Mouse (Mus musculus) liver, embryonic 12.5 days (tissue): ENCODE data around the gene Zfp217. TPM values are rescaled to one million over a fixed set of nuclear protein-coding genes. Genes with fewer than 3 reads are reported as not detected.

ENCODE experiments used
- ATAC-seq: fragments of 200-750 bp; cut with Nextera tagmentation; 2 replicates; pipeline ENCODE4 v1.8.0; 2017; ENCODE audit warnings: moderate number of reproducible peaks, mild to moderate bottlenecking, moderate library complexity
- H3K27ac ChIP-seq: fragments of 300-500 bp; sonication (generic); 2 replicates; pipeline ENCODE4 v1.5.1; 2016; ENCODE audit warnings: mild to moderate bottlenecking
- H3K27me3 ChIP-seq: fragments of 300-500 bp; sonication (generic); replicated peaks from 2 replicates; pipeline ENCODE4 v1.6.1; 2016; ENCODE audit warnings: mild to moderate bottlenecking, moderate library complexity
- H3K36me3 ChIP-seq: fragments of 300-500 bp; sonication (generic); 2 replicates; pipeline ENCODE4 v1.6.1; 2016; ENCODE audit warnings: mild to moderate bottlenecking, moderate library complexity
- H3K4me1 ChIP-seq: fragments of 300-500 bp; sonication (generic); 2 replicates; pipeline ENCODE4 v1.6.1; 2016
- H3K4me2 ChIP-seq: fragments of 300-500 bp; sonication (generic); 2 replicates; pipeline ENCODE4 v1.6.1; 2016; ENCODE audit warnings: mild to moderate bottlenecking, moderate library complexity
- H3K4me3 ChIP-seq: fragments of 300-500 bp; sonication (generic); 2 replicates; pipeline ENCODE4 v1.5.1; 2016; ENCODE audit warnings: mild to moderate bottlenecking, moderate library complexity
- H3K9ac ChIP-seq: fragments of 300-500 bp; sonication (generic); 2 replicates; pipeline ENCODE4 v1.6.1; 2016; ENCODE audit warnings: mild to moderate bottlenecking, moderate library complexity
- H3K9me3 ChIP-seq: fragments of 300-500 bp; sonication (generic); replicated peaks from 2 replicates; pipeline ENCODE4 v1.6.1; 2016; ENCODE audit warnings: mild to moderate bottlenecking, moderate library complexity
- WGBS: fragments of 180-500 bp; shearing (Covaris S2); methylation state at CpG from one replicate; pipeline ENCODE4 v1.1.7; 2016; ENCODE audit not compliant: insufficient replicate concordance; 5-methylcytosine and 5-hydroxymethylcytosine counted together
- polyA plus RNA-seq: library from polyadenylated mRNA; unstranded; fragments of >200 nt; fragmentation: Nextera tagmentation; extraction: Ambion mirVana; gene quantifications from 2 replicates; pipeline ENCODE4 v1.2.1, GENCODE M21; 2016

Zfp217 gene
- polyA plus RNA-seq, 1 experiment from 2014 or later = 4.5 TPM

GRCm38 (mm10) chr2:170129923-170130779 is 17.8 kb downstream of the Zfp217 start:
- Histone ChIP-seq H3K36me3 (peaks cover 6% of the 10 kb centered on the region; the same call in 1 of the 2 replicates), H3K4me3 (peak overlapping the region; percentile 100), H3K27me3 (no peaks in the 10 kb centered on the region), H3K4me1 (peaks cover 84% of the 10 kb centered on the region), H3K9ac (peak overlapping the region; percentile 99), H3K27ac (peak overlapping the region; percentile 96), H3K4me2 (peak overlapping the region; percentile 98), H3K9me3 (no peaks in the 10 kb centered on the region)
- ATAC-seq = peak; percentile 17; the same call in 1 of the 2 replicates
- under 1% methylated on average over 46 of the region's 48 CpGs for WGBS

- Histone ChIP-seq H3K4me1 (peaks cover 83% of the 10 kb centered on the region), H3K9ac (peak overlapping the region; percentile 99), H3K36me3 (peaks cover 8% of the 10 kb centered on the region; the same call in 1 of the 2 replicates), H3K4me2 (peak overlapping the region; percentile 98), H3K9me3 (no peaks in the 10 kb centered on the region), H3K27ac (peak overlapping the region; percentile 96), H3K4me3 (peak overlapping the region; percentile 100), H3K27me3 (no peaks in the 10 kb centered on the region)
- WGBS = 8% methylated on average over 5 of the region's 5 CpGs
- ATAC-seq = no peak
Observed at GRCm38 (mm10) chr2:170129248-170129922, 18.5 kb downstream of the Zfp217 start.

DNA sequence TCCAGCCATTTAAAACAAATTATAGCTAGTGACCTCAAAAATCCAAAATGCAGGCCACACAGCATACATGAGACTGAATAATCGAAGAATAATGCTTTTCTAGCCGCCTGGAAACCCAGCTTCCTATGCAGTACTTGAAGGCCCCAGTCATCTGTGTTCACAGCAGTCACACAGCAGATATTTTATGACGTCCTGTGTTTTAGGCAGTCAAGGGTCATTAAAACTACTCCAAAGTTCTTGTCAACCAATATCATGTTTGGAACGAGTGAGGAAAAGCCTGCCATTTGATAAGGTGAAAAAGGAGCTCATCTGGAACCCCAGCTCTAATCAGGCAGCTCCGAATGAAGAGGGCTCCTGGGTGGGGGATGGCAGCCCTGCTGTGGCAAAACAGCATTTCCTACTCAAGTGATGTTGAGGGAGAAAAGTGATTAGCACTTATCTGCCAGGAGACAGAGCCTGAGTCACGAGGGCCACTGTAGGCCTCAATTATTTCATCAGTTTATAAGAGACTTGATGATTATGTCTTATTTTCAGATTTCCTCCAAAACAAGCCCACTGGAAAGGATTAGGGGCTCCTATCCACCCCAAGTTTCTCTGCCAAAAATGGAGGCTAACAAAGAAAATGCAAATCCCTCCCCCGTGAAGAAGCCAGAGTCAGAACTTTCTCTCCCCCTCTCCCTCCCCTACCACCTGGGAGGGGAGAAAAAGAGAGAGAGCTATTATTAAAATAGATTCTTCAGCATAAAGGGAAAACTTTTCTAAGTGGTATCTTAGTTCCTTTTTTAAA is 19.2 kb downstream of the Zfp217 start:
- Histone ChIP-seq H3K4me3 (peak overlapping the region; percentile 100), H3K9me3 (no peaks in the 10 kb centered on the region), H3K27ac (peak overlapping the region; percentile 96), H3K4me1 (peaks cover 78% of the 10 kb centered on the region), H3K4me2 (peak overlapping the region; percentile 98), H3K36me3 (peaks cover 11% of the 10 kb centered on the region; the same call in 1 of the 2 replicates), H3K27me3 (no peaks in the 10 kb centered on the region), H3K9ac (peak overlapping the region; percentile 99)
- 8% methylated on average over 7 of the region's 7 CpGs for WGBS
- ATAC-seq = peak; percentile 79

DNA sequence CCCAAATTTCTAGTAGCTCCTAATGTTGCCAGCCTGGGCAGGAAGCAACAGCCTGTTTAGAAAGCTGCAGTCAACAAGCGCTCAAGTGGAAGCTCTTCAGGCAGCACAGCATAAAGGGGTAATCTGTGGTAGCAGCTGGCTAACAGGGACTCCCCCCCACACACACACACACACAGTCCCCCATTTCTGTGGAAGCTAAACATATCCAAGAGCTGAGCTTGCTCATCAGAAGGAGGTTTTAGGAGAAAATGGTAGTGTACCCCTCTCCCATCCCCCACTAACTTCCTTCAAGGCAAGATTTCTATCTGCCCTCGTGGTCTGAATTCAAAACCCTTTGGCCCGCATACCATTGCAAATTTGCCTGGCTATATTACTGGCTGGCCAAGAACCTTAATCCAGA is 20.4 kb downstream of the Zfp217 start:
- no peak overlapping the region for H3K4me3 ChIP-seq
- no peaks in the 10 kb centered on the region for H3K27me3 ChIP-seq
- H3K4me2 ChIP-seq = peak overlapping the region; percentile 98
- WGBS = 20% methylated on average over 3 of the region's 3 CpGs
- H3K27ac ChIP-seq = peak overlapping the region; percentile 96
- ATAC-seq = no peak
- H3K4me1 ChIP-seq = peaks cover 78% of the 10 kb centered on the region
- H3K9ac ChIP-seq = peak overlapping the region; percentile 99
- H3K36me3 ChIP-seq = peaks cover 21% of the 10 kb centered on the region
- H3K9me3 ChIP-seq = no peaks in the 10 kb centered on the region

GRCm38 (mm10) chr2:170126266-170126665 is 21.6 kb downstream of the Zfp217 start:
- Histone ChIP-seq H3K9ac (no peak overlapping the region), H3K36me3 (peaks cover 32% of the 10 kb centered on the region), H3K4me1 (peaks cover 80% of the 10 kb centered on the region), H3K9me3 (no peaks in the 10 kb centered on the region), H3K4me2 (no peak overlapping the region; the same call in 1 of the 2 replicates), H3K27me3 (no peaks in the 10 kb centered on the region), H3K4me3 (no peak overlapping the region), H3K27ac (0 out of 2 replicates have a peak overlapping the region, but pooled peaks have one; percentile 17)
- 68% methylated on average over 1 of the region's 1 CpGs for WGBS
- no peak for ATAC-seq

DNA sequence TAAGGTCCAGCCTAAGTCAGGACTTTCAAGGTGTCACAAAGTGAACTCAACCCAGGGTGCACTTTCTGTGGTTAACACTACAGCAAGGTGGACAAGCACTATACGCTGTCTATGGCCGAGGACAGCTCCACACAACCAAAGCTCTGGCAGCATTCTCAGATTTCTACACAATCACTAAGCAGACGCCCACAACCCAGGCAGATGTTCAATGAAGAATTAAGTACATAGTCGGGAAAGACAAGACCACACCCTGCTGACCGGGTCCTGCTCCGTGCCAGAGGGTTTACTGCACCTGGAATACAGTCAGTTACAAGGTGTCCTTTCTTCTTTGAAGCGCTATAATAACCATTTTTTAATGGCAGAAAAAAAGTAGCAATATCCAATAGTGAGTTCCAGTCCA is 25.7 kb downstream of the Zfp217 start:
- Histone ChIP-seq H3K9me3 (no peaks in the 10 kb centered on the region), H3K9ac (no peak overlapping the region), H3K4me2 (no peak overlapping the region), H3K4me3 (no peak overlapping the region), H3K27ac (no peak overlapping the region), H3K27me3 (no peaks in the 10 kb centered on the region), H3K4me1 (peaks cover 73% of the 10 kb centered on the region), H3K36me3 (peaks cover 72% of the 10 kb centered on the region)
- WGBS = 69% methylated on average over 7 of the region's 7 CpGs
- ATAC-seq = no peak

DNA sequence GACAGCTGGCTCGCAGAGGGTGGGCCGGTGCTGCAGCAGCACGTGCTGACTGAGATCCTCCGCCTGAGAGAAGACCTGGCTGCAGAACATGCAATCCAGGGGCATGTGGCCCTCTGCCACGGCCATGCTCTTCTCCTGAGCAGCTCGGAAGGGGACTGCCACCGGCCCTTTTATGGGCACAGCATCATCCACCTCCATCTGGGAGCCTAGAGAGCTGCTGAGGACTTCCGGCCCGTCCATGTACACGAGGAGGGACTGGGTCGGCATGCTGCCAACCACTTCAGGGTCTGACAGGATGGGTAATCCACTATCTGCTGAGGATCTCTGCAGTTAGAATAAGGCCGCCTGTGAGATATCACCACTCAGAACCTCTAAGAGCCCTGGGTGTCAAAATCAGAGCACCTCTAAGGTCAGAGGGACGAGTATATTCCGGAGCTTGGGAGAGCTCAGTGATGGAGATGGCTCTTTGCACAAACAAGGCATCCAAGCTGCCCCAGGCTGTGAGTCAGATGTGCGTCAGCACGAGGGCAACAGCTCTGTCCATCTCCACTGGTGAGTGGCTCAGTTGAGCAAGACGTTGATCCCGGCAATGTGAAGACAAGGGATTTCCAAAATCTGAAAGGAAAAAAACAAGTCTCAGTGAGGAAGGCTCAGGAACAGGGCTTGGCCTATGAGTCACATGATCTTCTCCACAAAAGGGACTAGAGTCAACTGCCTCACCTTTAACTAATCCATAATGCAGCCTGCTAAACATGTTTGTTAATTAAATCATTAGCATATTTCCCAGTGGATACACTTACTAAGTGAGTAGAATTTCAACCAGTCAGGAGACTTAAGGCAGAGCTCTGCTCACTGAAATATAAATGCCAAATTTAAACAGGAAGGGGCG is 27.5 kb downstream of the Zfp217 start:
- peaks cover 65% of the 10 kb centered on the region for H3K4me1 ChIP-seq
- no peak for ATAC-seq
- no peak overlapping the region for H3K9ac ChIP-seq
- H3K27me3 ChIP-seq = no peaks in the 10 kb centered on the region
- WGBS = 80% methylated on average over 19 of the region's 19 CpGs
- H3K4me3 ChIP-seq = no peak overlapping the region
- no peaks in the 10 kb centered on the region for H3K9me3 ChIP-seq
- H3K36me3 ChIP-seq = peaks cover 83% of the 10 kb centered on the region
- no peak overlapping the region for H3K27ac ChIP-seq
- no peak overlapping the region for H3K4me2 ChIP-seq

DNA sequence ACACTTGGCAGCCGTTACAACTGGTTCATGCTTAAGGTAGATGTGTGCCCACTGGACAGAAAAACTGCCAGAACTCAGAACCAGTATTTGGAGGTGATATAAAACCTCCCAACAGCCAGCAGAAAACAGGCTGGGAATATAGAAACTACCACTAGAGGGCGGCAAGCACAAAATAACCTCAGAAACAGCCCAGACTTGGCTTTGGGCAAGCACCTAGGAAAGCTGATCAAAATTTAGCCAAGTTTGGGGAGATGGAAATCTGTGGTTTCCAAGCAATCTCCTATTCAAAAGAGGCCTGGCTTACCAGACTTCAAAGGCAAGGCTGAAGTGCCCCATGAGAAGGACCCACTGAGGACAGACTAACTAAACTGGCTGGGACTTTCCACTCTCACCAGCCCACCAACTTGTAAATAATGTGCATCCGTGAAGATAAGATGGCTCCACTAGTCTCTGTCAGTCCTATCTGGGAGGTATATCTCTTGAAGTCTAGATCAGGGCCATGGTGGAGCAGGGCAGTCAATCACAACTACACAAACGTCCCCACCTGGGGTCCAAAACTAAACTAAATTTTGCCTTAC is 31.1 kb downstream of the Zfp217 start:
- WGBS = 26% methylated on average over 4 of the region's 4 CpGs
- peak; percentile 36 for ATAC-seq
- H3K27me3 ChIP-seq = no peaks in the 10 kb centered on the region
- no peak overlapping the region for H3K27ac ChIP-seq
- no peaks in the 10 kb centered on the region for H3K9me3 ChIP-seq
- peaks cover 40% of the 10 kb centered on the region for H3K4me1 ChIP-seq
- H3K36me3 ChIP-seq = peaks cover 95% of the 10 kb centered on the region
- H3K4me3 ChIP-seq = no peak overlapping the region
- H3K4me2 ChIP-seq = no peak overlapping the region
- no peak overlapping the region for H3K9ac ChIP-seq

DNA sequence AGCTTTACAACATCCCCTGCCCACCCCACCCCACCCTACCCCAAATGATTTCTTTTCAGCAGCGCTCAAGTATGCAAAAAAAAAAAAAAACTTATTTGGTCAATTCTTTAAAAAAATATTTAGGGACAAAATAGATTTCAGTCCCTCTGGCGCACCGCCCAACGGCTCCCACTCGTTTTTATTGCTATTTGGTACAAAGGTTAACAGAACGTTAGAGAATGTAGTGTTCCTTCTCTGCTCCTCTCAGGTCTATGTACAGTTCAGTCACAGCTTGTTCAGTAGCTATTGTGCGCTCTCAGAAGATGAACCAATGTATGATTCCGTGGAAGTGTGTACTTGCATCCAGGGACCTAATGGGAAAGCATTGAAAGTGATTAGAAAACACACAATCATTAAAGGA is 37.6 kb downstream of the Zfp217 start:
- no peak for ATAC-seq
- Histone ChIP-seq H3K9me3 (no peaks in the 10 kb centered on the region), H3K9ac (no peak overlapping the region), H3K36me3 (peaks cover 91% of the 10 kb centered on the region), H3K27ac (no peak overlapping the region), H3K4me3 (no peak overlapping the region), H3K4me1 (peaks cover 1% of the 10 kb centered on the region), H3K4me2 (no peak overlapping the region), H3K27me3 (no peaks in the 10 kb centered on the region)
- 82% methylated on average over 8 of the region's 8 CpGs for WGBS

- no peak overlapping the region for H3K4me2 ChIP-seq
- H3K36me3 ChIP-seq = peaks cover 83% of the 10 kb centered on the region
- H3K4me3 ChIP-seq = no peak overlapping the region
- ATAC-seq = no peak
- no peaks in the 10 kb centered on the region for H3K4me1 ChIP-seq
- H3K9ac ChIP-seq = no peak overlapping the region
- WGBS = 67% methylated on average over 5 of the region's 5 CpGs
- no peaks in the 10 kb centered on the region for H3K9me3 ChIP-seq
- no peaks in the 10 kb centered on the region for H3K27me3 ChIP-seq
- no peak overlapping the region for H3K27ac ChIP-seq
Observed at GRCm38 (mm10) chr2:170109528-170109927, 38.4 kb downstream of the Zfp217 start.

DNA sequence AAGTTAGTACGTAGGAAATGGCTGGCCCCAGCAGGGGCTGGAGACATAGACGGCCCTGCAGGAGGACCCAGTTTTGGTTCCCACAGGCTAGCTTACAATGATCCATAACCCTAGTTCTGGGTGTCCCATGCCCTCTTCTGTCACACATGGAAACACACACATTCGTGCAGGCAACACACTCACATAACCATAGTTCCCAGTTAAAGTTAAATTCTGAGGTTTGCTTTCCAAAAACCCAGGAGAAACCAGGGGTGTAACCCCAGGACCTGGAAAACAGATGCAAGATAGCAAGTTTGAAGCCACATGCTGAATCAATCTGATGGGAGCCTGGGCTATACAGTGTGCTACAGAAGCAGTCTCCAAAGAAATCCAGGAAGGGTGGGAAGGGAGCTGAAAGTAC is 40.1 kb downstream of the Zfp217 start:
- Histone ChIP-seq H3K4me1 (no peaks in the 10 kb centered on the region), H3K27ac (no peak overlapping the region), H3K4me2 (no peak overlapping the region), H3K9ac (no peak overlapping the region), H3K36me3 (peaks cover 65% of the 10 kb centered on the region), H3K27me3 (no peaks in the 10 kb centered on the region), H3K4me3 (no peak overlapping the region), H3K9me3 (no peaks in the 10 kb centered on the region)
- ATAC-seq = no peak
- 67% methylated on average over 3 of the region's 3 CpGs for WGBS
